Comparison of ENCODE assay signal across 8 mouse cellular contexts in genomic region chr11:109330706-109331393, GRCm38 (mm10). TPM values are rescaled to one million over a fixed set of nuclear protein-coding genes. Genes with fewer than 3 reads are reported as not detected.
A peak's percentile ranks its signal among the peaks of the same experiment; 100 is the strongest.
DNase-seq lines count a peak whose midpoint lies in the region; ATAC-seq and TF ChIP-seq lines count a peak whose summit lies in the region.

No protein-coding gene starts in this region.

- peaks cover 11% of the 10 kb centered on the region for H3K4me1 ChIP-seq in forebrain, embryonic 10.5 days
- H3K4me1 ChIP-seq in limb, embryonic 13.5 days = peaks cover 33% of the 10 kb centered on the region
- peaks cover 4% of the 10 kb centered on the region for H3K4me1 ChIP-seq in olfactory bulb, adult 2 months (ENCODE audit: control insufficient read depth, insufficient read depth, low read length)

- no peak for TF ChIP-seq POLR2A in olfactory bulb, adult 2 months (IDR thresholded peaks at IDR 0.05; ENCODE audit: insufficient read depth, low read depth, low read length)

- no peak for TF ChIP-seq CTCF in left cerebral cortex, adult 2 months (IDR thresholded peaks at IDR 0.05)
- no peak for TF ChIP-seq CTCF in olfactory bulb, adult 2 months (IDR thresholded peaks at IDR 0.05; ENCODE audit: insufficient read depth, low read depth, low read length)

- DNase-seq in left cerebral cortex, adult 2 months (ENCODE audit: extremely low spot score in 1 of 2, low spot score in 2 of 2) = no peak
- DNase-seq in left cerebral cortex, adult 8-10 months (ENCODE audit: low spot score in 2 of 2) = no peak
- DNase-seq in forebrain, embryonic 10.5 days (ENCODE audit: extremely low spot score, low spot score) = no peak
- DNase-seq in gastrocnemius, postnatal 10 days = no peak
- DNase-seq in thymus, postnatal 14 days = no peak

- ATAC-seq in limb, embryonic 13.5 days (ENCODE audit: low FRiP score, low read depth) = 0 out of 2 replicates have a peak, but pooled peaks have one; percentile 44
- ATAC-seq in frontal cortex, adult (ENCODE audit: low TSS enrichment) = no peak; the same call in 1 of the 2 replicates

- H3K9me3 ChIP-seq in forebrain, embryonic 10.5 days = no peaks in the 10 kb centered on the region
- H3K9me3 ChIP-seq in limb, embryonic 13.5 days = no peaks in the 10 kb centered on the region

- no peak overlapping the region for H3K27ac ChIP-seq in left cerebral cortex, adult 2 months
- no peak overlapping the region; the same call in 1 of the 2 replicates for H3K27ac ChIP-seq in forebrain, embryonic 10.5 days
- no peak overlapping the region for H3K27ac ChIP-seq in limb, embryonic 13.5 days
- H3K27ac ChIP-seq in olfactory bulb, adult 2 months (ENCODE audit: insufficient read depth, low read depth, low read length) = no peak overlapping the region

- H3K4me2 ChIP-seq in limb, embryonic 13.5 days (replicated peaks) = peak overlapping the region; percentile 64

- no peak overlapping the region for H3K9ac ChIP-seq in limb, embryonic 13.5 days

- no peaks in the 10 kb centered on the region for H3K36me3 ChIP-seq in forebrain, embryonic 10.5 days (replicated peaks)
- no peaks in the 10 kb centered on the region for H3K36me3 ChIP-seq in limb, embryonic 13.5 days

- intact Hi-C loops in left cerebral cortex, adult 2 months (cut with DNase I) = loop anchor here (1.0 to 5.0 kb wide), 3 partner anchors 94 to 531 kb away; partner anchors contain the start of gene Amz2

- H3K27me3 ChIP-seq in forebrain, embryonic 10.5 days (ENCODE audit: poor library complexity, severe bottlenecking) = peaks cover 7% of the 10 kb centered on the region; the same call in 1 of the 2 replicates
- no peaks in the 10 kb centered on the region for H3K27me3 ChIP-seq in limb, embryonic 13.5 days

- WGBS in forebrain, embryonic 10.5 days = 37% methylated on average over 17 of the region's 17 CpGs
- WGBS in limb, embryonic 13.5 days = 35% methylated on average over 17 of the region's 17 CpGs
- WGBS in olfactory bulb, adult 2 months = 37% methylated on average over 17 of the region's 17 CpGs

- peak overlapping the region; percentile 41 for H3K4me3 ChIP-seq in left cerebral cortex, adult 2 months
- H3K4me3 ChIP-seq in forebrain, embryonic 10.5 days = peak overlapping the region; percentile 41
- H3K4me3 ChIP-seq in limb, embryonic 13.5 days = peak overlapping the region; percentile 36; the same call in 1 of the 2 replicates
- peak overlapping the region; percentile 11; the same call in 1 of the 2 replicates for H3K4me3 ChIP-seq in olfactory bulb, adult 2 months (ENCODE audit: insufficient read depth, low read depth, low read length)

RNA-seq across cellular contexts. Expression of gene Gna13, which starts 31.8 kb away (rescaled TPM):
- total RNA-seq in left cerebral cortex, adult 2 months (2021) = 10 to 100 TPM; 45.0 to 47.7 TPM
- total RNA-seq in left cerebral cortex, adult 8-10 months (2022) = 10 to 100 TPM; 51.9 to 58.1 (median 54.0) TPM
- 16.8 and 18.3 TPM in 2 replicates for polyA plus RNA-seq in forebrain, embryonic 10.5 days (2016; fragmentation: Nextera tagmentation; extraction: Ambion mirVana)
- 21.6 and 21.7 TPM in 2 replicates for polyA plus RNA-seq in limb, embryonic 13.5 days (2015; fragmentation: Nextera tagmentation; extraction: Ambion mirVana)
- not detected in 2 replicates for polyA plus RNA-seq in olfactory bulb, adult 2 months (2012; ENCODE audit: insufficient read depth, insufficient read length, low replicate concordance, missing spikeins)
- 10 to 100 TPM; 39.3 to 42.5 TPM for total RNA-seq in gastrocnemius, postnatal 10 days (2021)

RNA-seq across cellular contexts. Expression of gene Rgs9, which starts 32.9 kb away (rescaled TPM):
- 10 to 100 TPM; 20.3 to 44.5 TPM for total RNA-seq in left cerebral cortex, adult 2 months (2021)
- 100 to 1,000 TPM; 118 to 133 (median 128) TPM for total RNA-seq in left cerebral cortex, adult 8-10 months (2022)
- 1.3 and 2.0 TPM in 2 replicates for polyA plus RNA-seq in forebrain, embryonic 10.5 days (2016; fragmentation: Nextera tagmentation; extraction: Ambion mirVana)
- polyA plus RNA-seq in limb, embryonic 13.5 days (2015; fragmentation: Nextera tagmentation; extraction: Ambion mirVana) = 4.9 TPM in 2 replicates
- polyA plus RNA-seq in olfactory bulb, adult 2 months (2012; ENCODE audit: insufficient read depth, insufficient read length, low replicate concordance, missing spikeins) = not detected in 2 replicates
- total RNA-seq in gastrocnemius, postnatal 10 days (2021) = under 1 TPM; 0.63 to 0.99 TPM

Comparison
In these comparisons a context has a peak if more than half of its experiments do, and no peak if none do; other contexts are left out.
1. RNA of gene Rgs9, which starts 32.9 kb away (total RNA-seq): 118 to 133 TPM in left cerebral cortex, adult 8-10 months and 20.3 to 44.5 TPM in left cerebral cortex, adult 2 months; 0.63 to 0.99 TPM in gastrocnemius, postnatal 10 days; every median in the first group is over 10 times any median in the second.
2. Peak in every context shown above with its lines, with median percentiles within 50 percentile points of each other: H3K4me3 ChIP-seq.